Mouse (Mus musculus): ENCODE measurements around the gene Ints5. TPM values are rescaled to one million over a fixed set of nuclear protein-coding genes. Genes with fewer than 3 reads are reported as not detected.

The Ints5 gene
- polyA plus RNA-seq, 1 experiment from 2014 or later: 44.5 TPM

DNA sequence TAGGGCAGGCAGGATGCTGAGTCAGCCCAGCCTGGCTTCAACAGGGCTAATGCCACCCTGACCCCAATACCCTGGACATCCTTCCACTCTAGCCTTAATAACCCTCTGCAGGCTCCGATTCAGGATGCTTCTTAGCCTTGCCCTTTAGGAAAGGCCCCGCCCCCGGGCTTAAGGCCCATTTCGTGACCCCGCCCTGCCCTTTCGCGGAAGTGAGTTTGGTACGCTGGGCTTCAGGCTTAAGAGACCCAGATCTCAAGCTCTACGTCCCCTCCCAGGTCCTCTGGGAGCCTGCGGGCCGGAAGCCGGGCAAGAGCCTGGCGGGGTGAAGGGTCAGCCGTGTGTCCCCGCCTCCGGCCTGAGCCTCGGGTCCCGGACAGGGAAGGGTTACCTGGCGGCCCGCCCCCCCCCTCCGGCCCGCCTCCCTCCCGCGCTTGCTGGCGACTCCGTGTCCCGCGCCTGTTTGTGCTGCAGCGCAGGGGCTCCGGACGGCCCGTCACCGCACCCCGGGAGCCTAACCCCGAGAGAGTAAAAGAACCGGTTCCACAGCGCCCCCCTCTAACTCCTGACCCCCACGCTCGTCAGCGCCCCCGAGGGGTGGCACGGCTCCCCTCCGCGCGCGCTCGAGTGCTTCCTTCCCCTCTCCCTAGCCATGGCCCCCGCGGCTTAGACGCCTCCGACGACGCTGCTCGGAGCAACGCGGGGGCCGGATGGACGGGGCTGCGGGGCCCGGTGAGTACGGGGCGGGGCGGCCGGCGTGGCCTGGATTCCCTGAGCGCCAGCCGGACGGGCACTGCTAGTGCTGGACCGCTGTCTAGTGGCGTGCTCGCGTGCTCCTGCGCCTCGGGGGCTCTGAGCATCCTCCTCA lies 36.7 kb downstream of the Ints5 start, which contains the start of the genes Rom1 and Eml3:
Rom1 (minus strand) TSS at position 133 of the 865 bp plus-strand sequence.
Eml3 (plus strand) TSS at position 329 of the 865 bp plus-strand sequence.
- DNase-seq (ENCODE audit: low spot score): peak; percentile 84
- Histone ChIP-seq H3K4me1 (replicated peaks; ENCODE audit: control insufficient read depth, insufficient read depth, low read length) (peaks cover 13% of the 10 kb centered on the region), H3K27ac (ENCODE audit: low read depth) (peak within 1 kb of the TSS; percentile 81), H3K4me3 (ENCODE audit: low read depth, low read length) (peak within 1 kb of the TSS; percentile 78), H3K9me3 (ENCODE audit: control insufficient read depth, low read length) (no peaks in the 10 kb centered on the region), H3K9ac (ENCODE audit: low read length) (peak within 1 kb of the TSS; percentile 78), H3K36me3 (ENCODE audit: control insufficient read depth, insufficient read depth, low read length) (peaks cover 39% of the 10 kb centered on the region), H3K27me3 (replicated peaks; ENCODE audit: control insufficient read depth, insufficient read depth, low read length) (no peaks in the 10 kb centered on the region), H3K4me2 (ENCODE audit: low read length) (peak within 1 kb of the TSS; percentile 79)
- WGBS: under 1% methylated on average over 68 of the region's 74 CpGs
- ATAC-seq (replicated peaks; ENCODE audit: low FRiP score, low TSS enrichment, low read depth): peak; percentile 81

DNA sequence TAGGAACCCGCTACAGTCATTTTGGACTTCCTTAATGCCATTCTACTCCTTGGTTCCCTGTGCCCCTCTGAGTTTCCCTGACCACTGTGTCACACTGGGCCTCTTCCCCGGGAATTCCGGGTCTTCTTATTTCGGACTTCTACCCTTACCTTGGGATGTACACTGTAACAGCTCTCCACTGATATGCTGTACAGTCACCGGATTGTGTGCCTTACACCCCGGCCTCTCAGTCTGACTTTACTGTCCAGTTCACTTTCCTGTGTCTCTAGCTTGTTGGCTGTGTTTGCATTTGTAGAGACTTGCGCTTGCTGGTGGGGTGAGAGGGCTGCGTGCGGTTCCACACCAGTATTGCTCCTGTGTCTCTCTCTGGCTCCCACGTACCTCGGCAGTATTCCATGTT lies 37.3 kb downstream of the Ints5 start:
- peak overlapping the region; percentile 79 for H3K4me2 ChIP-seq (ENCODE audit: low read length)
- H3K27ac ChIP-seq (ENCODE audit: low read depth): peak overlapping the region; percentile 81
- DNase-seq (ENCODE audit: low spot score) (no peak), ATAC-seq (replicated peaks; ENCODE audit: low FRiP score, low TSS enrichment, low read depth) (peak; percentile 29)
- H3K4me3 ChIP-seq (ENCODE audit: low read depth, low read length): peak overlapping the region; percentile 78
- peaks cover 13% of the 10 kb centered on the region for H3K4me1 ChIP-seq (replicated peaks; ENCODE audit: control insufficient read depth, insufficient read depth, low read length)
- H3K36me3 ChIP-seq (ENCODE audit: control insufficient read depth, insufficient read depth, low read length): peaks cover 46% of the 10 kb centered on the region
- no peaks in the 10 kb centered on the region for H3K9me3 ChIP-seq (ENCODE audit: control insufficient read depth, low read length)
- H3K9ac ChIP-seq (ENCODE audit: low read length): peak overlapping the region; percentile 78
- 9% methylated on average over 11 of the region's 11 CpGs for WGBS
- H3K27me3 ChIP-seq (replicated peaks; ENCODE audit: control insufficient read depth, insufficient read depth, low read length): no peaks in the 10 kb centered on the region

DNA sequence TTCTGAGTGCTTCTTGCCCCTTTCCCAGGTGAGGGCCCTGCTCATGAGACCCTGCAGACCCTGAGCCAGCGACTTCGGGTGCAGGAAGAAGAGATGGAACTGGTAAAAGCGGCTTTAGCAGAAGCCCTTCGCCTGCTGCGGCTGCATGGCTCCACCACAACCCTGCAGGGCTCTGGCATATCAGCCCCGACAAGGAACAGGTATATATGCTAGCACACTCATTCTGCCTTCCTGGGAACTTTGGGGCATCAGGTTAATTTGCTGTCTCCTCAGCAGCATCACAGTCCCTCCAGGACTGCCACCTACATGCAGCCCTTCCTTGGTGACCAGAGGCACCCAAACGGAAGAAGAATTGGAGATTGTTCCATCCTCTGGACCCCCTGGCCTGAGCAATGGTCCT lies 38.0 kb downstream of the Ints5 start:
- H3K9ac ChIP-seq (ENCODE audit: low read length): peak overlapping the region; percentile 78
- peak overlapping the region; percentile 78 for H3K4me3 ChIP-seq (ENCODE audit: low read depth, low read length)
- H3K4me1 ChIP-seq (replicated peaks; ENCODE audit: control insufficient read depth, insufficient read depth, low read length): peaks cover 13% of the 10 kb centered on the region
- WGBS: 81% methylated on average over 7 of the region's 7 CpGs
- no peak for ATAC-seq (replicated peaks; ENCODE audit: low FRiP score, low TSS enrichment, low read depth)
- no peaks in the 10 kb centered on the region for H3K27me3 ChIP-seq (replicated peaks; ENCODE audit: control insufficient read depth, insufficient read depth, low read length)
- DNase-seq (ENCODE audit: low spot score): no peak
- H3K4me2 ChIP-seq (ENCODE audit: low read length): peak overlapping the region; percentile 79
- peaks cover 46% of the 10 kb centered on the region for H3K36me3 ChIP-seq (ENCODE audit: control insufficient read depth, insufficient read depth, low read length)
- no peak overlapping the region for H3K27ac ChIP-seq (ENCODE audit: low read depth)
- no peaks in the 10 kb centered on the region for H3K9me3 ChIP-seq (ENCODE audit: control insufficient read depth, low read length)

DNA sequence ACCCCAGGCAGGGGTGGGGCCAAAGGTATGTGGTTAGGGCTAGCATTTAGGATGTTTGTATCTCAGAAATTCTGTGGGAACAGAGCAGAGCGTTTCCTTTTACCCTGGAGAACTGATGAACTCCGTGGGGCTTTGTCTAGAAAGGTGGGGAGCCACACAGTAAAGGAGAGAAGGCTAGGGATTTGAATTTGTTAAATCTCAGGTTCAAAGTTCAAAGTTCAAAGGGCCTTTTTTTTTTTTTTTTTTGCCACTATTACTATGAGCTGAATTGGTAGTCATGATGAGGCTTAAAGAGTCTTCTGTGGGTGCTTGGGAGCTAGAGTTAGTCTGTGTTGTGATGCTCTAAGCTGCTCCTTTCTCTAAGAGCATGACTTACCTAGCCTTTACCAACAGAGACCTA lies 43.9 kb downstream of the Ints5 start:
- Histone ChIP-seq H3K4me1 (replicated peaks; ENCODE audit: control insufficient read depth, insufficient read depth, low read length) (peaks cover 5% of the 10 kb centered on the region; the same call in 1 of the 2 replicates), H3K4me3 (ENCODE audit: low read depth, low read length) (no peak overlapping the region), H3K27me3 (replicated peaks; ENCODE audit: control insufficient read depth, insufficient read depth, low read length) (no peaks in the 10 kb centered on the region), H3K27ac (ENCODE audit: low read depth) (no peak overlapping the region), H3K9ac (ENCODE audit: low read length) (no peak overlapping the region), H3K4me2 (ENCODE audit: low read length) (no peak overlapping the region), H3K36me3 (ENCODE audit: control insufficient read depth, insufficient read depth, low read length) (peaks cover 62% of the 10 kb centered on the region), H3K9me3 (ENCODE audit: control insufficient read depth, low read length) (no peaks in the 10 kb centered on the region)
- 79% methylated on average over 2 of the region's 2 CpGs for WGBS
- DNase-seq (ENCODE audit: low spot score) (no peak), ATAC-seq (replicated peaks; ENCODE audit: low FRiP score, low TSS enrichment, low read depth) (no peak)

DNA sequence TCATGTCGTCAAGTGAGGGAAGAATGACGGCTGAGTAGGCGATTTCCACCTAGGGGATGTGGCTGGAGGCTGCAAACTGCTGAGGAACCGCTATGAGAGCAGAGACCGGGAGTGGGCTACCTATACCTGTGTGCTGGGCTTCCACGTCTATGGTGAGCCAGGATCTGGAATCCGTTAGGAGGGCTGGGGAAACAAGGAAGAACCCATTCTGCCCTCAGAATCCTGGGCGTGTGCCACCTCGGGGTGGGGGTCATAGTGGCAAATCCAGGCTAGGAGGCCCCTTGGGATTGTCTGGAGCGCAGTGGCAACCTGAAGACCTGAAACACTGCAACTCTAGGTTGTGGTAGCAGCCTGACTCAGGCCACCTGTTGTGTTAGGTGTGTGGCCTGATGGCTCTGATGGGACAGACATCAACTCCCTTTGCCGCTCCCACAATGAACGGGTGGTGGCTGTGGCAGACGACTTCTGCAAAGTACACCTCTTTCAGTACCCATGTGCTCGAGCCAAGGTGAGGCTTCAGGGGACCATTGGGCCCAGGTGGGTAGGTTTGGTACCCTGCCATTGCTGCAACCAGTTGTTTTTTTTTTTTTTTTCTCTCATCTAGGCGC lies 47.8 kb downstream of the Ints5 start:
- peak overlapping the region; percentile 99 for H3K9ac ChIP-seq (ENCODE audit: low read length)
- peaks cover 46% of the 10 kb centered on the region for H3K36me3 ChIP-seq (ENCODE audit: control insufficient read depth, insufficient read depth, low read length)
- peaks cover 26% of the 10 kb centered on the region for H3K4me1 ChIP-seq (replicated peaks; ENCODE audit: control insufficient read depth, insufficient read depth, low read length)
- no peaks in the 10 kb centered on the region for H3K27me3 ChIP-seq (replicated peaks; ENCODE audit: control insufficient read depth, insufficient read depth, low read length)
- no peak overlapping the region for H3K27ac ChIP-seq (ENCODE audit: low read depth)
- WGBS: 80% methylated on average over 15 of the region's 15 CpGs
- no peak for DNase-seq (ENCODE audit: low spot score)
- H3K4me3 ChIP-seq (ENCODE audit: low read depth, low read length): 0 out of 2 replicates have a peak overlapping the region, but pooled peaks have one; percentile 98
- peak overlapping the region; percentile 75 for H3K4me2 ChIP-seq (ENCODE audit: low read length)
- no peaks in the 10 kb centered on the region for H3K9me3 ChIP-seq (ENCODE audit: control insufficient read depth, low read length)
- ATAC-seq (replicated peaks; ENCODE audit: low FRiP score, low TSS enrichment, low read depth): no peak

DNA sequence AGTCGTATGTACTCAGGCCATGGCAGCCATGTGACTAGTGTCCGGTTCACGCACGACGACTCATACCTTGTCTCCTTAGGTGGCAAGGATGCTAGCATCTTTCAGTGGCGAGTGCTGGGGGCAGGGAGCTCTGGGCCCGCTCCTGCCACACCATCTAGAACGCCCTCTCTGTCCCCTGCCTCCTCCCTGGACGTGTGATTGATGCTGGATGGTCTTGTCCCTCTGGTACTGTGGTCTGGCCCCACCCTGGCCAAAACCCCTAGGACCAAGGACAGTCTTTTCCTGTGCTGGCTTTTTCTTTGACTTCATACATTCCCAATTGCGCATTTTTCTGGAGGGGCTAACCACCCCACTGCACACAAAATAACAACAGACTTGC lies 48.3 kb downstream of the Ints5 start:
- H3K9ac ChIP-seq (ENCODE audit: low read length): peak overlapping the region; percentile 99
- ATAC-seq (replicated peaks; ENCODE audit: low FRiP score, low TSS enrichment, low read depth) (peak; percentile 9), DNase-seq (ENCODE audit: low spot score) (no peak)
- H3K4me3 ChIP-seq (ENCODE audit: low read depth, low read length): peak overlapping the region; percentile 98
- peak overlapping the region; percentile 98 for H3K27ac ChIP-seq (ENCODE audit: low read depth)
- no peaks in the 10 kb centered on the region for H3K27me3 ChIP-seq (replicated peaks; ENCODE audit: control insufficient read depth, insufficient read depth, low read length)
- H3K9me3 ChIP-seq (ENCODE audit: control insufficient read depth, low read length): no peaks in the 10 kb centered on the region
- H3K36me3 ChIP-seq (ENCODE audit: control insufficient read depth, insufficient read depth, low read length): peaks cover 48% of the 10 kb centered on the region
- peaks cover 26% of the 10 kb centered on the region for H3K4me1 ChIP-seq (replicated peaks; ENCODE audit: control insufficient read depth, insufficient read depth, low read length)
- peak overlapping the region; percentile 75 for H3K4me2 ChIP-seq (ENCODE audit: low read length)
- 30% methylated on average over 10 of the region's 10 CpGs for WGBS

DNA sequence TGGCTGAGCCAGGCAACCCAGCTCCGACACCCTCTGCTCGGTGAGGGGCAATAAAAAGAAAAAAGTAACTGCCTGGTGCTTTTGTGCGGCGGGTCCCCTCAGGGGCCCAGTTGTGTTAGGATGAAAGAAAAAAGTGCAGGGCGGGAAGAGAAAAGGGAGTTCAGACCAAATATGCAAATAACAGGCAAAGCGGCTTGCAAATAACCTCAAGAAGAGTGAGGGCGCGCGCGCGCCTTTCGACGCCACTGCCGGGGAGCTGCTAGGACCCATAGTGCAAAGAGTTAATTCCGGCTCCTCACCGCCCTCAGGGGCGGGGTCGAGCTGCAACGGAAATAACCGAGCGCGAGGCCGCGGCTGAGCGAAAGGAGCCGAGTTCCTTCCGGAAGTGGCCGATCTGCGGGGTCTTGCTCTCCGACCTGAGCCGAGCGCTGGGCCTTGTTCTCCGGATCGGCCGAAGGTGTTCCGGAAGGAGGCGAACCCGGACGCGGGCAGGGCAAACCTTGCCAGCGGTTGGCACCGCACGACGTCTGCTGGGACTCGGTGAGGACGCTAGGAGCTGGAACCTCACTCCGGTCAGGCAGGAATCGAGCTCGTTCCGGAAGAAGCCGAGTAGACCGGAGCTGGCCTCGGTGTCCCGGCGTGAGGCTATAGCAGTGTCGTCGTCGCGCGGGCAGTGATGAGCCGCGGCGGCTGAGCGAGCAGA lies 48.9 kb downstream of the Ints5 start, which contains the start of gene Mta2:
Mta2 (plus strand) TSS at position 361 of the 703 bp plus-strand sequence.
- Histone ChIP-seq H3K27me3 (replicated peaks; ENCODE audit: control insufficient read depth, insufficient read depth, low read length) (no peaks in the 10 kb centered on the region), H3K4me3 (ENCODE audit: low read depth, low read length) (peak within 1 kb of the TSS; percentile 98), H3K4me2 (ENCODE audit: low read length) (peak within 1 kb of the TSS; percentile 75), H3K27ac (ENCODE audit: low read depth) (peak within 1 kb of the TSS; percentile 98), H3K9ac (ENCODE audit: low read length) (peak within 1 kb of the TSS; percentile 99), H3K4me1 (replicated peaks; ENCODE audit: control insufficient read depth, insufficient read depth, low read length) (peaks cover 26% of the 10 kb centered on the region), H3K36me3 (ENCODE audit: control insufficient read depth, insufficient read depth, low read length) (peaks cover 48% of the 10 kb centered on the region), H3K9me3 (ENCODE audit: control insufficient read depth, low read length) (no peaks in the 10 kb centered on the region)
- ATAC-seq (replicated peaks; ENCODE audit: low FRiP score, low TSS enrichment, low read depth): peak; percentile 91
- peak; percentile 97 for DNase-seq (ENCODE audit: low spot score)
- WGBS: under 1% methylated on average over 64 of the region's 64 CpGs

DNA sequence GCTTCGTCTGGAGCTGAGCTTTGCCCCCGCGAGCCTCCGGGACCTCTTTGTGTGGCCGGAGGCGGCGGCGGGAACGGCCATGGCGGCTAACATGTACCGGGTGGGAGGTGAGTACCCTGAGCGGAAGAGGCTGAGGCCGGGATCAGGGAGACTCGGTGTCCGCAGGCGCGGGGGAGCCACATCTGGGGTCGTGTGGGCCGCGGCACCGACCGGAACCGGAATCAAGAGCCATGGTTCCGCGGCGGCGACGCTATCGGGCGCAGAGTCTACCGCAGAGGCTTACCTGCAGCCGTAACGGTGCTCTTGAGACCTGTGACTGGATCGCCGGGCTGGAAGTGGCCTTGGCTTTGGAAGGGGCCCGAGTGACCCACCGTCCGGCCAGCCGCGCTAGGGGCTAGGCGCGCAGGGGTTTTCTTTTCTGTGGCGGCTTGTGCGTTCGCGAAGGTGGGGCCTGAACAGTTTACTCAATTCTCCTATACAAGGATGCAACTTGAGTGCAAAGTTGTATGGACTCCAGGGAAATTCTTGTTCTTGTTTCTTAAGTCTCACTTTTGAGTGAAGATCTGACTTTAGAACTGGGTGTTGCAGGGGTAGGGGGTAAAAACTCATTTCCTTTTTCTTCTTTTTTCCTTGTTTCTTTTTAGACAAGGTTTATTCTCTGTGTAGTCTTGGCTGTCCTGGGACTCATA lies 49.6 kb downstream of the Ints5 start:
- peaks cover 47% of the 10 kb centered on the region for H3K36me3 ChIP-seq (ENCODE audit: control insufficient read depth, insufficient read depth, low read length)
- peaks cover 26% of the 10 kb centered on the region for H3K4me1 ChIP-seq (replicated peaks; ENCODE audit: control insufficient read depth, insufficient read depth, low read length)
- no peaks in the 10 kb centered on the region for H3K9me3 ChIP-seq (ENCODE audit: control insufficient read depth, low read length)
- peak; percentile 59 for ATAC-seq (replicated peaks; ENCODE audit: low FRiP score, low TSS enrichment, low read depth)
- peak overlapping the region; percentile 99 for H3K9ac ChIP-seq (ENCODE audit: low read length)
- no peaks in the 10 kb centered on the region for H3K27me3 ChIP-seq (replicated peaks; ENCODE audit: control insufficient read depth, insufficient read depth, low read length)
- no peak for DNase-seq (ENCODE audit: low spot score)
- peak overlapping the region; percentile 98 for H3K4me3 ChIP-seq (ENCODE audit: low read depth, low read length)
- peak overlapping the region; percentile 98 for H3K27ac ChIP-seq (ENCODE audit: low read depth)
- peak overlapping the region; percentile 75 for H3K4me2 ChIP-seq (ENCODE audit: low read length)
- WGBS: under 1% methylated on average over 44 of the region's 46 CpGs
